Comparison of ENCODE assay signal across 8 mouse cellular contexts in the genomic region with DNA sequence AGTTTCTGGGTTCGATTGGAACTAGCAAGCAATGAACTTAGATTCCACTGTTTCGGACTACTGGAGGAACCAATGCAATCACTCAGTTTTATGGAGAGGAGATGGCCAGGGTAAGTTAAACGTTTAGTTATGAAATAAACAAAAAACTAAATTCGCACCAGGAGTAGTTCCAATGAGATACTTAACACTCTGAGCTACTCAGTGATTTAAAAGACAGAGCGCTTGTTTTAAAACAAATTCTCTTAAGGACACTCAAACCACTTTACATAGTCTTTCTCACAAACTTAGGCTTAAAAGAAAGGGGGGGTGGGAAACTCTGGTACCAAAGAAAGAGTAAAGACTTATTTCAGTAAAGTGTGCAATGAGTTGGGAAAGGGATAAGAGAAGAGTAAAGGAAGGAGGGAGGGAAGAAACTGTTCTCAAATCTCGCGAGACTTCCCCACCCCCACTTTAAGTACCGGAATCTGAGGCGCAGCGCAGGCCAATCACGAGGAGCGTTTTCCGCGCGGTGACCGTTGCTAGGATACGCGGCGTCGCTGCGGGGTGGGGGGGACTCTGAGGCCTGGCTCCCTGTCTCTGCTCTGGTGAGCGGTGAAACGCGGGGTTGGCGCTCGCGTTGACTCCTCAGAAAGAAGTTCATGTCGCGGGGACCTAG. TPM values are rescaled to one million over a fixed set of nuclear protein-coding genes. Genes with fewer than 3 reads are reported as not detected.
DNase-seq lines count a peak whose midpoint lies in the region; ATAC-seq lines count a peak whose summit lies in the region.

A gene (plus strand): TSS at position 520 of the 655 bp plus-strand sequence.

- H3K9me3 ChIP-seq in hindbrain, embryonic 12.5 days (replicated peaks), result no peaks in the 10 kb centered on the region

- no peaks in the 10 kb centered on the region for H3K36me3 ChIP-seq in hindbrain, embryonic 12.5 days

- H3K27ac ChIP-seq in hindbrain, embryonic 12.5 days, result peak within 1 kb of the TSS; percentile 83

- no peaks in the 10 kb centered on the region for H3K27me3 ChIP-seq in hindbrain, embryonic 12.5 days

- WGBS in hindbrain, embryonic 12.5 days, result 2% methylated on average over 29 of the region's 29 CpGs

- peak; percentile 100 for ATAC-seq in hindbrain, embryonic 12.5 days (ENCODE audit: low FRiP score)

- peak within 1 kb of the TSS; percentile 61 for H3K4me2 ChIP-seq in hindbrain, embryonic 12.5 days (replicated peaks)

- H3K9ac ChIP-seq in hindbrain, embryonic 12.5 days, result peak within 1 kb of the TSS; percentile 74

- peak within 1 kb of the TSS; percentile 67 for H3K4me3 ChIP-seq in hindbrain, embryonic 12.5 days

- DNase-seq in NIH3T3 (ENCODE audit: low read depth), result peak; percentile 99
- peak; percentile 98 for DNase-seq in cerebellum, postnatal 10 days
- peak; percentile 89 to 93 for DNase-seq in frontal cortex, postnatal 10 days (ENCODE audit: low spot score in 2 of 2)
- DNase-seq in layer of hippocampus, postnatal 14 days (ENCODE audit: low spot score in 2 of 2), result peak; percentile 92 to 96
- peak; percentile 95 for DNase-seq in lung, postnatal 14 days
- peak; percentile 96 for DNase-seq in retina, adult 2 months (ENCODE audit: low read depth, low spot score)
- peak; percentile 89 to 91 for DNase-seq in thymus, postnatal 36 days

- peaks cover 12% of the 10 kb centered on the region for H3K4me1 ChIP-seq in hindbrain, embryonic 12.5 days

RNA-seq across cellular contexts. Expression of the gene that starts here (rescaled TPM):
- 48.0 and 52.9 TPM in 2 replicates for polyA plus RNA-seq in hindbrain, embryonic 12.5 days (2016; fragmentation: Nextera tagmentation; extraction: Ambion mirVana)
- total RNA-seq in layer of hippocampus, postnatal 14 days (2021), result 10 to 100 TPM; 23.8 to 29.4 TPM

Comparison
In these comparisons a context has a peak if more than half of its experiments do, and no peak if none do; other contexts are left out.
1. Peak in every context shown above with its lines: DNase-seq, ATAC-seq, H3K4me3 ChIP-seq and H3K27ac ChIP-seq.